Mouse (Mus musculus) retina, adult 2 months (tissue): ENCODE data around the gene Ubl7.

Experiments
- DNase-seq: peaks from one replicate; pipeline ENCODE4 v3.0.0-alpha.2; 2012; ENCODE audit warnings: low read depth, low spot score

Gene Ubl7

GRCm38 (mm10) chr9:57948333-57948931 is 37.7 kb downstream of the Ubl7 start:
- DNase-seq: no peak

DNA sequence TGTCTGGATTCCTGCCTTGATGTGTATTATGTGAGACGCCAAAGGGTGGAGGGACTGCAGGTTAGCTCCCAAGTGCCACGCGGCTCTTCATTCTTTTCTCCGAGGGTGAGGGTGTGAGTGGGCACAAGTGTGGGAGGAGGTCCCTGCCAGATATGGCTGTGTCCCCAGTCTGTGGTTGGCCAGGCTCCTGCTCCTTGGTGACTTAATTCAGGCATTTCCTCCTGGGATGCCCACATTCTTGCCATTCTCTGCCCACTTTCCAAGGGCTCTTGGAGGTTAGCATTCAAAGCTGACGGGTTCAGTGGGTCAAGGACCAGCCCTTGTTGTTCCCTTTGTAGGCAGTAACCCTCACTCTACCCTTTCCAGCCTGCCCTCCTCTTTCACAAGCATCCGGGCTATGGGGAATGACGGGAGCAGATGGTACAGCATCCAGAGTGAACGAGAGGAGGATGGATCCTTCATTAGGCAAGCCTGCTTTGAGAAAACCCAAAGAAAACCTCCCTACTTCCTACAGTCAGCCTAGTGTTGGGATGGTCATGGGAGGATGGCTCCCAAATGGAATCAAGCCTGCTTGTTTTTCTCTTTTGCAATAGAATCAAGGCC is 38.4 kb downstream of the Ubl7 start:
- no peak for DNase-seq

GRCm38 (mm10) chr9:57949879-57950278 is 39.1 kb downstream of the Ubl7 start:
- no peak for DNase-seq

- no peak for DNase-seq
Observed at GRCm38 (mm10) chr9:57950519-57950918, 39.7 kb downstream of the Ubl7 start.

- no peak for DNase-seq
Observed at GRCm38 (mm10) chr9:57951993-57952392, 41.2 kb downstream of the Ubl7 start.

GRCm38 (mm10) chr9:57954962-57955744 is 44.4 kb downstream of the Ubl7 start:
- no peak for DNase-seq

DNA sequence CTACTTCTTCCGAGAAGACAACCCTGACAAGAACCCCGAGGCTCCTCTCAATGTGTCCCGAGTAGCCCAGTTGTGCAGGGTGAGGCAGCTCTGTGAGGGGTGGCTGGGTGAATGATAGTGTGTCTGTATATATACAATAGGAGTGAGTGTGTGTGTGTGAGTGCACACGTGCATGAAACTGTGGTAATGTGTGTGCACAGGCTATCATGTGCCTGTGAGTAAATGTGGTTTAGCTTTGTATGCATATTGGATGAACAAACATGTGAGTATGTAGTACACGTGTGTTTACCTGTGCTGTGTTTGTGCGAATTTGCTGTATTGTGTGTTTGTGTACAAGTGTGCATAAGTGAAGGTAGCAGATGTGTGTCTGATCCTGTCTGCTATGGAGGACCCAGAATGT is 45.0 kb downstream of the Ubl7 start:
- DNase-seq: no peak

DNA sequence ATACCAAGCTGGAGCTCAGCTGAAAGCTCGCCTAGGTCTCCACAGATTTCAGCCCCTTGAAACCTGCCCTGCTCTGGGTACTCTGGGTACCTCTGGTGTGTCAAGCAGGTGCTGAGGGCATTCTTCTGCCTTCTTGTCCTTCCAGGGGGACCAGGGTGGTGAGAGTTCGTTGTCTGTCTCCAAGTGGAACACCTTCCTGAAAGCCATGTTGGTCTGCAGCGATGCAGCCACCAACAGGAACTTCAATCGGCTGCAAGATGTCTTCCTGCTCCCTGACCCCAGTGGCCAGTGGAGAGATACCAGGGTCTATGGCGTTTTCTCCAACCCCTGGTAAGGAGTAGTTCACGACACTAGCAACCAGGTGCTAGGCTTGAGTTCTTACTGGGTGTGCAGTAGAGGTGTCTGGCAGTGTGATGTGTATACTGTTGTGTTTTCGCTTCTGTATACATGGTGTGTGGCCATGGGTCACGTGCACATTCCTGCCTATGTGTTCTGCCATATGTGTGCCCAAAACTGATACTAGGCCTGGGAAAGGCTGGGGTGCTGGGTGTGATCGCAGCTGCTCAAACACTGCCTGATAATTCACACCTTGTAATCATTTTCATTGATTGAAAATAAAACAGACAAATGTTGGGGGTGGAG is 45.5 kb downstream of the Ubl7 start:
- DNase-seq: no peak

DNA sequence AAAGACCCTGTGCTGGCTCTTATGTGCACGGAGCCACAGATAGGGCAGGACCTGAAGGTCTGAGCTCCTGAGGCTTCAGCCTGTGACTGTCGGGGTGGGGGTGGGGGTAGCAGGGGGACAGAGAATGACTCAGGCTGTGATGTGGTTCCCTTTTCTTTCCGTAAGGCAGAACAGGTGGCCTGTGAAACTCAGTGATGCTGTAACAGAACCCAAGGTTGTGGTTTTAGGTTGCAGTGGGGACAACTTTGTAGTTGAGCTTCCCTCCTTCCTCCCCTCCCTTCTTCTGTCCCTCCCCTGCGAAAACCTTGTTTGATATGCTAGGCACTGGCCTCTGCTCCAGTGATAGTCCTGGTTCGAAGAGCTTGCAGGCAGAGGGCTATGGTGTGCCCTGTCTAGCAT is 46.1 kb downstream of the Ubl7 start:
- DNase-seq: no peak

DNA sequence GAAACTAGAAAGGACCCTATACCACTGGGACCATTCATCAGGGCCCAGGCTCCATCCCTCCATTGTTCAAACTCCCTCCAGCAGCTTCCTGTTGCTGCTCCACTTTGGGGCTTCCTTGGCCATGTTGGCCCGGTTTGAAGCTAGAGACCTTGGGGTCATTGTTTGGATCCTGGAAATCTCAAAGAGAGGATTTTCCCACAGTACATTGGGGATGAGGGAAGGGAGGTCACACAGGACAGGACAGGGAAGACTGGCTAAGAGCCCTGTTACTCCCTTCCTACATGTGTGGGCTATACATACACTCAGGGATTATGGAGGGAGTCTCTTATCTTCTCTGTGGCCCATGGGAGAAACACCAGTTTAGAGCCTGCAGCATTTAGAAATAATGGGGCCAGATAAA is 47.8 kb downstream of the Ubl7 start:
- no peak for DNase-seq

DNA sequence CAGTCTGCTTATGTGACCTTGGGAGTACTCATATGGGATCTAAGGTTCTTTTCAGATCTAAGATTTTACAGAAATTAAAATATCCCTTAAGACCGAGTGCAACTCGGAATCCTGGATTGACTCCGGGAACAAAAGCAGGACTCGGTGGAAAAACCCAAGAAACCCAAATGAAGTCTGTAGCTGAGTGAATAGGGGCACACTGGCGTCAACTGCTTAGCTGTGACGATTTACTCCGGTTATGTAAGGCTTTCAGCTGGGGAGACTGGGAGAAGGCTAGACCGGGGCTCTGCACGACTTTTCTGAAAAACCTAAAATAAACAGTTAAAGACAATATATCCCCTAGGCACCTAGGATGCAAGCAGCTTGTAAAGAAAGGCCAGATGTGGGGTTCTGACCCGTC is 48.6 kb downstream of the Ubl7 start:
- DNase-seq: no peak

DNA sequence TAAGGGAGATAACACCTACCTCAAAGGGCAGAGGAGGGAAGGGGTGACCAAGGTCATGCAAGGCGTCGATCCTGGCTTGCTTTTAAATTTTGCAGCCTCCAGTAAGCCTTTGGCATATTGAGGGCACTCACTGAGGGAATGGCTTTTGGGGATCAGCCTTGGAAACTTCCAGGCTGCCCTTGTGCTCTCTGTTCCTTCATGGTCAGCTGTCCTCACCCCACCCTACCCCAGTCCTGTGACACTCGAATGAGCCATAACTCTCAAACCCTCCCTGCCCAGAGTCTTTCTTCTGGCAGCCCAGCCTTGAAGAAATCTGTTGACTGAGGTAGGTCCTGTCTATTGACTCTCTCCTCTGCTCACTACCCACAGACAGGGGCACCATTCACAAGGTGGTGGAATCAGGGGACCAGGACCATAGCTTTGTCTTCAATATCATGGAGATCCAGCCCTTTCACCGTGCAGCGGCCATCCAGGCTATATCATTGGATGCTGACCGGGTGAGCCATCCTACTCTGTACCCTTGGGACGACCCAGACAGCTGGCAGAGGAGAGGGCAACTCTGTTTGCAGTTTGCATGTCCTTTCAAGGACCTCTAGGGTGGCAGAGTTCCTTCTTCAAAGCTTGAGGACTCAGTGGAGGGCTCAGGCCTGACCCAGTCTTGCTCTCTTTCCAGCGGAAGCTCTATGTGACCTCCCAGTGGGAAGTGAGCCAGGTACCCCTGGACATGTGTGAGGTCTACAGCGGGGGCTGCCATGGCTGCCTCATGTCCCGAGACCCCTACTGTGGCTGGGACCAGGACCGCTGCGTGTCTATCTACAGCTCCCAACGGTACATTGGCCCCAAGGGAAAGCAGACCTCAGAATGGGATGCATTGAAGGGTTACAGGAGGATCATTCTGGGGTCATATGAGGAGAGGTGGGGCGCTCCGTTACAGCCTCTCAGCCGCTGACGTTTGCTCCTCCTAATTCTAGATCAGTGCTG is 49.4 kb downstream of the Ubl7 start:
- no peak for DNase-seq

DNA sequence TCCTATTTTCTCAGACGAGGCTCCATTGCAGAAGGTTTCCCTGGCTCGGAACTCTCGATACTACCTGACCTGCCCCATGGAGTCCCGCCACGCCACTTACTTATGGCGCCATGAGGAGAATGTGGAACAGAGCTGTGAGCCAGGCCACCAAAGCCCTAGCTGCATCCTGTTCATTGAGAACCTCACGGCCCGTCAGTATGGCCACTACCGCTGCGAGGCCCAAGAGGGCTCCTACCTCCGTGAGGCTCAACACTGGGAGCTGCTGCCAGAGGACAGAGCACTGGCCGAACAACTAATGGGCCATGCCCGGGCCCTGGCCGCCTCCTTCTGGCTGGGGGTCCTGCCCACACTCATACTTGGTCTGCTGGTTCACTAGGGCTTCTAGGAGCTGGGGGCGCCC is 50.4 kb downstream of the Ubl7 start:
- DNase-seq: no peak

DNA sequence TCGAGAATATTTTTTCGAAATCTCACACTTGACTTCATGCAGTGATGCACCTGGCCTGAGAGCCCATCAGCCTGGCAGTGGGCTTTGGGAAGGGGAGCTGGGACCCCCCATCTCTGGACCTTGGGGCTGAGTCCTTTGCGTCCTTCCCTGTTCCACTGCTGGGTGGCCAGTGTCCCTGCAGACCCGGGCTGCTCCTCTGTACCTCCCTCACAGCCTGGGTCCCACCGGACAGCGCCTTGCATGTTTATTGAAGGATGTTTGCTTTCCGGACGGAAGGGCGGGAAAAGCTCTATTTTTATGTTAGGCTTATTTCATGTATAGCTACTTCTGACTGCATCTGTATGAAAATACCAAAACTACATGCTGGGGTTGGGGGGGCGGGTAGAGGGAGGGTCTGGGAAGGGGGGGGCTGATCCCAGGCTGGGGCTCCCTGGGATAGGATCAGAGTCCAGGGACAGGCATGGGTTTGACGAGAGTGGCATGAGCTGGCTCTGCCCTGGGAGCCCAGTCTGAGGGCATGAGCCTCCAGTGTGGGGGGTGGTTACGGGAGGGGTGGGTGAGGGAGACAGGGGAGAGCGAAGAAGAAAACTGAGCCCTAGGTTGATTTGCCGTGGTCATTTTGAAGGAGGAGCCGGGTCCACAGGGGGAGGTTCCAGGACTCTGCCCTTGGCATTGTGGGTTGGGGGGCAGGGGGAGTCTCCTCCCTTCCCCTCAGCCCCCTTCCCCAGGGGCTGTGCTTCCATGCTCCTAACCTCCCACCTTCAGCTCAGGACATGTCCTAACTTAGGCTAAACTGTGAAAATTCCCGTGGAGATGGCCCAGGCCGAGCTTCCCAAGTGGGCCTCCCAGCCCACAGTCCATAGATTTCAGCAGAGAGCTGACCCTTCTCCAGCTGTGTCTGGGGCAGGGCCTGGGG is 51.3 kb downstream of the Ubl7 start:
- no peak for DNase-seq

DNA sequence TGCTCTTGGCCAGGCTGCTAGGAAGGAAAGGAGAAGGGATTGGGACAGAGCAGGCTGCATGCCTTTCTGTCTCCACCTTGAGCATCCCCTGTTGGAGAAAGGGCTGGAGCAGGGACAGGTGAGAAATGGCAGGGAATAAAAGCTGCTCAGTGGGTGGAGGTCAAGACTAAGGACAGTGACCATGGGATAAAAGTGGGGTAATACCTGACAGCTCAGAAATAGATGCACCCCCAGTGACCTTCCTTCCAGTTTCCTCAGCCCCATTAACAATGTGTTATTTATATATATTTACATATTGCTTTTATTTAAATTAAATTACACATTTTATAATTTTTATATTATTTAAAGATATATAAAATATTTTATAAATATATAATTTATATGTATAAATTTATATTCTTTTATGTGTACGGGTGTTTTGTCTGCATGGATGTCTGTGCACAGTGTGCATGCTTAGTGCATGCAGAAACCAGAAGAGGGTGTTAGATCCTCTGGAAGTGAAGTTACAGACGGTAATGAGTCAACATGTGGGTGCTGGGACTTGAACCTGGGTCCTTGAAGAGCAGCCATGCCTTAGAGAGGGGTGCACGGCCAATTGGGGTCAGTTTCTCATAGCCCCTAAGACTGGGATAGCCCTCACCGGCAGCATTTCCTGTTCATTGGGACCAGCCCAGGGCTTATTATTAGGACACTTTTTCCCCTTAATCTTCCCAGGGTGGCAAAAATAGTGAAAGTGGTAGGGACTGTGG is 52.6 kb downstream of the Ubl7 start:
- DNase-seq: no peak

GRCm38 (mm10) chr9:57963998-57964395 is 53.2 kb downstream of the Ubl7 start:
- DNase-seq: no peak

DNA sequence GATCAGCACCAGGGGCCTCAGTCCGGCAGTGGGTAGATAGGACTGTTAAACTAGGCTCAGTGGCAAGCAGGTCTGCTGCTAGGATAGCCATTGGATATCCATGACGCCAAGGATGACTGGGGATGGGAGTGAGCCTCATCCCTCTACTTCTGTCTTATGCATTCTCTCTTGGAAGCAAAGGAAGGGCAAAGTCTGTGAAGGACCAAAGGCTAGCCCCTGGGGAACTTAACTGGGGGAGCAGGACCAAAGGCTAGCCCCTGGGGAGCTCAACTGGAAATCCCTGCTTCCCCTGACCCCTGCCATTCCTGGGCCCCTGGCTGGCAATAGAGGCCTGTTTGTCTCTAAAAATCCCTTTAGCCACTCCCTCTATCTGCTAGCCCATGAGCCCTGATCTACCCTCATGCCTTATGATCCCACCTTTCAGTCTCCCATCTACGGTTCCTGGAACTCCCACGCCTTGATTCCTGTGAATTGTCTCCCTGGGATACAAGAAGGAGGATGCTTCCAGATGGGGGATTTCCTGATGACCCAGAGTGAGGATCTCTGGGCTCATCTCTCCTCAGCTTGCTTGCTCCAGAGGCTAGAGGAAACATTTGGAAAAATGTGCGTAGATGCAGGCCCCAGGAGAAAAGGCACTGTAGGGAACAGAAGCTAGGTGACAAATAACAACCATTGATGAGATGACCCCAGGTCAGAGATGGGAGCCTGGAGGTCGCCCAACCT is 53.9 kb downstream of the Ubl7 start:
- no peak for DNase-seq

GRCm38 (mm10) chr9:57965281-57966185 is 54.8 kb downstream of the Ubl7 start:
- DNase-seq: no peak
